Mouse (Mus musculus): ENCODE measurements around the gene Hist1h2an. TPM values are rescaled to one million over a fixed set of nuclear protein-coding genes. Genes with fewer than 3 reads are reported as not detected.
"Not testable (repeated sequence)": the region's sequence is repeated elsewhere in the genome, so short reads cannot be mapped to it uniquely, and the experiment has no call there.

Hist1h2an gene
- 3.1 TPM in 1 of 2 replicates, not detected in the other for polyA plus RNA-seq (2014; fragmentation: Nextera tagmentation; extraction: Ambion mirVana)

DNA sequence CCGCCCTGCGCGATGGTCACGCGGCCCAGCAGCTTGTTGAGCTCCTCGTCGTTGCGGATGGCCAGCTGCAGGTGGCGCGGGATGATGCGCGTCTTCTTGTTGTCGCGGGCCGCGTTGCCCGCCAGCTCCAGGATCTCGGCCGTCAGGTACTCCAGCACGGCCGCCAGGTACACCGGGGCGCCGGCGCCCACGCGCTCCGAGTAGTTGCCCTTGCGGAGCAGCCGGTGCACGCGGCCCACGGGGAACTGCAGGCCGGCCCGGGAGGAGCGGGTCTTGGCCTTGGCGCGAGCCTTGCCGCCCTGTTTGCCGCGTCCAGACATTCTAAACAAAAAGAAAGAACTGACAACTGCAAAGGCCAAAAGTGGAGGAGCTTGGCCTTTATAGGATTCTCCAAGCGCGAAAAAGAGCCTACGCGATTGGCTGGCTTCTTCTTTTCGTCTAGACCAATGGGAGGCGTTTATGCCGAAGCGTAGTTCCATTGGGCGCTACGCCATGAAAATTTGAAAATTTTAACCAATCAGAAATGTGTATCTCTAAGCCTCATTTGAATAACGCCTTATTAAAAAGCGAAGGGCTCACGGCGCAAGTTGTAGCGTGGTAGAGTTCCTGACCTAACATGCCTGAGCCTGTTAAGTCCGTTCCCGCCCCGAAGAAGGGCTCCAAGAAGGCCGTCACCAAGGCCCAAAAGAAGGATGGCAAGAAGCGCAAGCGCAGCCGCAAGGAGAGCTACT is at the start of gene Hist1h2an, which contains the start of gene Hist1h2bp:
Hist1h2an (minus strand) TSS at position 320 of the 731 bp plus-strand sequence.
Hist1h2bp (plus strand) TSS at position 563 of the 731 bp plus-strand sequence.
- WGBS = 0% methylated on average over 37 of the region's 63 CpGs
- H3K36me3 ChIP-seq (ENCODE audit: control insufficient read depth, insufficient read depth, low read length); H3K9me3 ChIP-seq (ENCODE audit: control insufficient read depth, low read length); H3K27me3 ChIP-seq (ENCODE audit: control insufficient read depth, insufficient read depth, low read length): not testable (repeated sequence)
- ATAC-seq (ENCODE audit: low FRiP score, low TSS enrichment) (peak; percentile 95), DNase-seq (peak; percentile 98)
- peak within 1 kb of the TSS; percentile 77 for H3K27ac ChIP-seq (replicated peaks; ENCODE audit: low read depth, low read length)
- H3K4me2 ChIP-seq (ENCODE audit: low read length) = peak within 1 kb of the TSS; percentile 60
- peaks cover 19% of the 10 kb centered on the region for H3K4me1 ChIP-seq (ENCODE audit: control insufficient read depth, insufficient read depth, low read length)
- peak within 1 kb of the TSS; percentile 12; the same call in 1 of the 2 replicates for H3K9ac ChIP-seq (replicated peaks; ENCODE audit: low read length)
- H3K4me3 ChIP-seq (replicated peaks; ENCODE audit: low read depth, low read length) = peak within 1 kb of the TSS; percentile 33

GRCm38 (mm10) chr13:21833461-21833860 is 46.4 kb upstream of the Hist1h2an start, which contains the start of the genes Hist1h2ap and Hist1h2br:
Gene Hist1h2ap (minus strand): TSS chr13:21833507.
Gene Hist1h2br (plus strand): TSS chr13:21833743.
- not testable (repeated sequence) for H3K27ac ChIP-seq (replicated peaks; ENCODE audit: low read depth, low read length); H3K36me3 ChIP-seq (ENCODE audit: control insufficient read depth, insufficient read depth, low read length); DNase-seq; H3K9ac ChIP-seq (replicated peaks; ENCODE audit: low read length); H3K9me3 ChIP-seq (ENCODE audit: control insufficient read depth, low read length); H3K4me2 ChIP-seq (ENCODE audit: low read length); H3K4me3 ChIP-seq (replicated peaks; ENCODE audit: low read depth, low read length); H3K4me1 ChIP-seq (ENCODE audit: control insufficient read depth, insufficient read depth, low read length); H3K27me3 ChIP-seq (ENCODE audit: control insufficient read depth, insufficient read depth, low read length)
- ATAC-seq (ENCODE audit: low FRiP score, low TSS enrichment) = peak; percentile 95
- no CpG with 5 or more reads among the region's 24 CpGs for WGBS

GRCm38 (mm10) chr13:21831418-21832394 is 44.7 kb upstream of the Hist1h2an start, which contains the start of gene Hist1h4n:
Gene Hist1h4n (minus strand): TSS chr13:21832196.
- H3K36me3 ChIP-seq (ENCODE audit: control insufficient read depth, insufficient read depth, low read length); H3K4me1 ChIP-seq (ENCODE audit: control insufficient read depth, insufficient read depth, low read length); H3K9ac ChIP-seq (replicated peaks; ENCODE audit: low read length); H3K27ac ChIP-seq (replicated peaks; ENCODE audit: low read depth, low read length); H3K27me3 ChIP-seq (ENCODE audit: control insufficient read depth, insufficient read depth, low read length); DNase-seq; H3K9me3 ChIP-seq (ENCODE audit: control insufficient read depth, low read length): not testable (repeated sequence)
- peak; percentile 85 for ATAC-seq (ENCODE audit: low FRiP score, low TSS enrichment)
- H3K4me3 ChIP-seq (replicated peaks; ENCODE audit: low read depth, low read length) = 0 out of 2 replicates have a peak within 1 kb of the TSS, but pooled peaks have one; percentile 15
- H3K4me2 ChIP-seq (ENCODE audit: low read length) = peak within 1 kb of the TSS; percentile 43
- 0% methylated on average over 22 of the region's 58 CpGs for WGBS

GRCm38 (mm10) chr13:21830344-21830743 is 43.3 kb upstream of the Hist1h2an start:
- no peak for ATAC-seq (ENCODE audit: low FRiP score, low TSS enrichment)
- no peak for DNase-seq
- 85% methylated on average over 10 of the region's 10 CpGs for WGBS

DNA sequence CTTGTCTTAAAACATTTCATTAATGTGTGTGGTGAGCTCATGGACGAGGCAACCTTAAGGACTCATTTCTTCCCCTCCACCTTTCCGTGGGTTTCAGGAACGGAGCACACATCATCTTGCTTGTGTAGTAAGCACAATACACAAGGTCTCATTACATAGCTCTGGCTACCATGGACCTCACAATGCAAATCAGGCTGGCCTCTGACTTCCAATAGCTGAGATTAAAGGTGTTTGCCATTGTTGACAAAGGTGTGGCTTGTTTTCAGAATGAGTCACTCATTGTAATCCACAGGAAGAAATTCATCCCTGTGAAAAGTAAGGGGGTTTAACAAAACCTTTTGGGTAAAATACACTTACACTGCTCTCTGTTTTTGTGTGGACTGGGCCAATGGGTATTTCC is 41.5 kb upstream of the Hist1h2an start:
- Histone ChIP-seq H3K9me3 (ENCODE audit: control insufficient read depth, low read length) (no peaks in the 10 kb centered on the region), H3K4me2 (ENCODE audit: low read length) (no peak overlapping the region), H3K9ac (replicated peaks; ENCODE audit: low read length) (no peak overlapping the region), H3K36me3 (ENCODE audit: control insufficient read depth, insufficient read depth, low read length) (no peaks in the 10 kb centered on the region), H3K4me1 (ENCODE audit: control insufficient read depth, insufficient read depth, low read length) (no peaks in the 10 kb centered on the region), H3K4me3 (replicated peaks; ENCODE audit: low read depth, low read length) (no peak overlapping the region), H3K27me3 (ENCODE audit: control insufficient read depth, insufficient read depth, low read length) (no peaks in the 10 kb centered on the region), H3K27ac (replicated peaks; ENCODE audit: low read depth, low read length) (no peak overlapping the region)
- WGBS = 86% methylated on average over 3 of the region's 3 CpGs
- DNase-seq (no peak), ATAC-seq (ENCODE audit: low FRiP score, low TSS enrichment) (no peak)

More at GRCm38 (mm10) chr13:21830344-21830743, 43.3 kb upstream of the Hist1h2an start:
- H3K4me3 ChIP-seq (replicated peaks; ENCODE audit: low read depth, low read length) = no peak overlapping the region
- H3K9me3 ChIP-seq (ENCODE audit: control insufficient read depth, low read length) = no peaks in the 10 kb centered on the region
- H3K9ac ChIP-seq (replicated peaks; ENCODE audit: low read length) = no peak overlapping the region
- no peak overlapping the region for H3K4me2 ChIP-seq (ENCODE audit: low read length)
- H3K27ac ChIP-seq (replicated peaks; ENCODE audit: low read depth, low read length) = no peak overlapping the region
- H3K4me1 ChIP-seq (ENCODE audit: control insufficient read depth, insufficient read depth, low read length) = no peaks in the 10 kb centered on the region
- H3K36me3 ChIP-seq (ENCODE audit: control insufficient read depth, insufficient read depth, low read length) = no peaks in the 10 kb centered on the region
- no peaks in the 10 kb centered on the region for H3K27me3 ChIP-seq (ENCODE audit: control insufficient read depth, insufficient read depth, low read length)

DNA sequence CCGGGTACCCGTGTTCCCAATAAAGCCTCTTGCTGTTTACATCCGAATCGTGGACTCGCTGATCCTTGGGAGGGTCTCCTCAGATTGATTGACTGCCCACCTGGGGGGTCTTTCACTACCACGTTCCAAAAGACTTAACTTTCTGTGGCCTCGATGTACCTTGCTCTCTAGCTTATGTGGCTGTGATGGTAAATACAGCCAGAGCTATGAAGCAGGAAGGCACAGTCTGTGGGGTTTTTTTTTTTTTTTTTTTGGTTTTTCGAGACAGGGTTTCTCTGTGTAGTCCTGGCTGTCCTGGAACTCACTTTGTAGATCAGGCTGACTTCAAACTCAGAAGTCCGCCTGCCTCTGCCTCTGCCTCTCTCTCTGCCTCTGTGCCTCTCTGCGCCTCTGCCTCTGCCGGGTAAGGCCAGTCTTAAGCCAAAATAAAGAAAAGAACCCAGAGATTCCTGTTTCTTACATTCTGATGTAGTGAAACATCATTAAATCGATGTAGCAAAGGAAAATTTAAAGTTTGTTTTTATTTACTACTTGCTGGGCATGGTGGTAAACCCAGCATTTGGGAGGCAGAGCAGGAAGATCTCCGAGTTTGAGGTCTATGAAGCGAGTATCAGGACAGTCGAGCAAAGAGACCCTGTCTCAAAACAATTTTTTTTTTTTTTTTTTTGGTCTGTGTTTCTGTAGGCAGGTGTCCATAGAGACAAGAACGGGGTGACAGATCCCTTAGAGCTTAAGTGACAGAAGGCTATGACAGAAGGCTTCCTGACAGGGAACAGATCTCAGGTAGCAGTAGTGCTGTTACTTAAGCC is 33.3 kb upstream of the Hist1h2an start:
- H3K4me2 ChIP-seq (ENCODE audit: low read length); H3K9ac ChIP-seq (replicated peaks; ENCODE audit: low read length); H3K27ac ChIP-seq (replicated peaks; ENCODE audit: low read depth, low read length); H3K36me3 ChIP-seq (ENCODE audit: control insufficient read depth, insufficient read depth, low read length); H3K4me3 ChIP-seq (replicated peaks; ENCODE audit: low read depth, low read length); H3K27me3 ChIP-seq (ENCODE audit: control insufficient read depth, insufficient read depth, low read length); H3K9me3 ChIP-seq (ENCODE audit: control insufficient read depth, low read length); DNase-seq; H3K4me1 ChIP-seq (ENCODE audit: control insufficient read depth, insufficient read depth, low read length); ATAC-seq (ENCODE audit: low FRiP score, low TSS enrichment): not testable (repeated sequence)
- 57% methylated on average over 6 of the region's 16 CpGs for WGBS

- H3K9me3 ChIP-seq (ENCODE audit: control insufficient read depth, low read length); DNase-seq; H3K4me1 ChIP-seq (ENCODE audit: control insufficient read depth, insufficient read depth, low read length); H3K4me3 ChIP-seq (replicated peaks; ENCODE audit: low read depth, low read length); H3K9ac ChIP-seq (replicated peaks; ENCODE audit: low read length); H3K36me3 ChIP-seq (ENCODE audit: control insufficient read depth, insufficient read depth, low read length); H3K27ac ChIP-seq (replicated peaks; ENCODE audit: low read depth, low read length); H3K27me3 ChIP-seq (ENCODE audit: control insufficient read depth, insufficient read depth, low read length): not testable (repeated sequence)
- ATAC-seq (ENCODE audit: low FRiP score, low TSS enrichment) = peak; percentile 31; the same call in 1 of the 2 replicates
- 0% methylated on average over 13 of the region's 14 CpGs for WGBS
- peak overlapping the region; percentile 37 for H3K4me2 ChIP-seq (ENCODE audit: low read length)
These were observed 25.1 kb upstream of the Hist1h2an start for GRCm38 (mm10) chr13:21812092-21812491.

GRCm38 (mm10) chr13:21811539-21811938 is 24.5 kb upstream of the Hist1h2an start, which contains the start of gene Hist1h4m:
Gene Hist1h4m (plus strand): TSS chr13:21811746.
- not testable (repeated sequence) for H3K4me1 ChIP-seq (ENCODE audit: control insufficient read depth, insufficient read depth, low read length); DNase-seq; H3K9ac ChIP-seq (replicated peaks; ENCODE audit: low read length); H3K9me3 ChIP-seq (ENCODE audit: control insufficient read depth, low read length); H3K27ac ChIP-seq (replicated peaks; ENCODE audit: low read depth, low read length); H3K4me3 ChIP-seq (replicated peaks; ENCODE audit: low read depth, low read length); H3K27me3 ChIP-seq (ENCODE audit: control insufficient read depth, insufficient read depth, low read length); H3K36me3 ChIP-seq (ENCODE audit: control insufficient read depth, insufficient read depth, low read length)
- WGBS = no CpG with 5 or more reads among the region's 24 CpGs
- peak; percentile 71 for ATAC-seq (ENCODE audit: low FRiP score, low TSS enrichment)
- H3K4me2 ChIP-seq (ENCODE audit: low read length) = peak within 1 kb of the TSS; percentile 37
